In the genomic region with DNA sequence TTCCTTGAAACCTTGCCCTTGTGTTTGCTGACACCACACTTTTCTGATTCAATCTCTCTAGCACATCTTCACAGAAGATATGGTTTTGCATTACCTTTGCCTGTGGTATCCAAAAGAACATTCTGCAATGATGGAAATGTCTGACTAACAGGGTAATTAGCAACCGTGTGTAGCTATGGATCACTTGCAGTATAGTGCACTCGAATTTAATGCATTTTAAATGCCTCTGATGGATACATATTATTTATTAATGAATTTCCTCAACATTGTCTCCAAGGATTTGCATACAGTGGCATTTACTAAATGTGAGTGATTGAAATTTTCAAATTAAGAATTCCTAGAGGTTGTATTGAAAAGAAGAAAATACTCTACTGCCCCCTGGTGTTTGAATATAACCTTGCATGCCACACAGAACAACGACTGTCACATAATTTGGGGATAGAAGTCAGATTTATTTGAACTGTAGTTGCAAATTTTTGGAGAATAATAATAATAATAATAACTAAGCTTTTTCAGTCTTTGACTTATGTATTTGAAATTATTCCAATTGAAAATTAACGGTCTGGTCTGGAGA, we compare ENCODE assay signal across 9 mouse cellular contexts. TPM values are rescaled to one million over a fixed set of nuclear protein-coding genes. Genes with fewer than 3 reads are reported as not detected.
DNase-seq lines count a peak whose midpoint lies in the region; ATAC-seq and TF ChIP-seq lines count a peak whose summit lies in the region.
"Had no signal": no experiment of that assay in that cellular context is flagged by ENCODE, and none has a peak within 500 bp of the region (broad histone marks: within the 10 kb centered on the region; RNA-seq: fewer than 3 reads in every experiment).

No protein-coding gene starts in this region.

- no peaks in the 10 kb centered on the region for H3K4me1 ChIP-seq in intestine, postnatal 0 days (replicated peaks; ENCODE audit: control insufficient read depth, insufficient read depth, low read length)
- no peaks in the 10 kb centered on the region for H3K4me1 ChIP-seq in intestine, embryonic 16.5 days (ENCODE audit: control insufficient read depth, insufficient read depth, low read length)
- H3K4me1 ChIP-seq in hindbrain, embryonic 14.5 days (replicated peaks; ENCODE audit: control insufficient read depth, insufficient read depth, low read length) = no peaks in the 10 kb centered on the region
- H3K4me1 ChIP-seq in kidney, embryonic 15.5 days = no peaks in the 10 kb centered on the region
- H3K4me1 ChIP-seq: lung, embryonic 15.5 days had no signal

- H3K9ac ChIP-seq in intestine, postnatal 0 days (ENCODE audit: low read depth, low read length) = no peak overlapping the region
- H3K9ac ChIP-seq in intestine, embryonic 16.5 days (ENCODE audit: low read depth, low read length) = no peak overlapping the region
- H3K9ac ChIP-seq in hindbrain, embryonic 14.5 days = no peak overlapping the region
- no peak overlapping the region for H3K9ac ChIP-seq in kidney, embryonic 15.5 days
- H3K9ac ChIP-seq: lung, embryonic 15.5 days had no signal

- DNase-seq in 416B (ENCODE audit: low read depth) (peak; percentile 24), adipocyte (ENCODE audit: low spot score) (peak; percentile 73)
- peak; percentile 85 for DNase-seq in hindbrain, embryonic 14.5 days (ENCODE audit: low spot score)

- no peak overlapping the region for H3K4me3 ChIP-seq in intestine, postnatal 0 days (ENCODE audit: low read depth, low read length)
- no peak overlapping the region for H3K4me3 ChIP-seq in intestine, embryonic 16.5 days (ENCODE audit: low read length)
- H3K4me3 ChIP-seq in hindbrain, embryonic 14.5 days (replicated peaks; ENCODE audit: low read length) = no peak overlapping the region
- H3K4me3 ChIP-seq in kidney, embryonic 15.5 days (replicated peaks) = no peak overlapping the region
- H3K4me3 ChIP-seq: lung, embryonic 15.5 days had no signal

- WGBS in intestine, postnatal 0 days = 41% methylated on average over 4 of the region's 4 CpGs
- WGBS in intestine, embryonic 16.5 days = 49% methylated on average over 4 of the region's 4 CpGs
- WGBS in hindbrain, embryonic 14.5 days = 40% methylated on average over 4 of the region's 4 CpGs
- WGBS in kidney, embryonic 15.5 days = 49% methylated on average over 4 of the region's 4 CpGs

- H3K36me3 ChIP-seq in intestine, postnatal 0 days (ENCODE audit: control insufficient read depth, insufficient read depth) = no peaks in the 10 kb centered on the region
- no peaks in the 10 kb centered on the region for H3K36me3 ChIP-seq in intestine, embryonic 16.5 days (ENCODE audit: control insufficient read depth, insufficient read depth, low read length)
- no peaks in the 10 kb centered on the region for H3K36me3 ChIP-seq in hindbrain, embryonic 14.5 days (replicated peaks; ENCODE audit: control insufficient read depth, insufficient read depth)
- no peaks in the 10 kb centered on the region for H3K36me3 ChIP-seq in kidney, embryonic 15.5 days
- H3K36me3 ChIP-seq: lung, embryonic 15.5 days had no signal

- ATAC-seq in intestine, postnatal 0 days = no peak
- ATAC-seq in intestine, embryonic 16.5 days = no peak
- 0 out of 2 replicates have a peak, but pooled peaks have one; percentile 43 for ATAC-seq in hindbrain, embryonic 14.5 days (ENCODE audit: low FRiP score)
- ATAC-seq in frontal cortex, adult (ENCODE audit: low TSS enrichment) = no peak
- ATAC-seq in megakaryocyte-erythroid progenitor cell, adult 5-6 weeks (replicated peaks; ENCODE audit: low FRiP score, low TSS enrichment, poor library complexity, severe bottlenecking) = no peak
- no peak for ATAC-seq in kidney, embryonic 15.5 days (replicated peaks; ENCODE audit: low FRiP score)

- TF ChIP-seq CTCF in intestine, postnatal 0 days (IDR thresholded peaks at IDR 0.05; ENCODE audit: low read depth) = peak; percentile 68

- no peaks in the 10 kb centered on the region for H3K27me3 ChIP-seq in intestine, postnatal 0 days (replicated peaks; ENCODE audit: control insufficient read depth, insufficient read depth, low read length)
- H3K27me3 ChIP-seq in intestine, embryonic 16.5 days (replicated peaks; ENCODE audit: control insufficient read depth, insufficient read depth, low read length) = no peaks in the 10 kb centered on the region
- H3K27me3 ChIP-seq in hindbrain, embryonic 14.5 days (ENCODE audit: control insufficient read depth, insufficient read depth, low read length) = no peaks in the 10 kb centered on the region
- no peaks in the 10 kb centered on the region for H3K27me3 ChIP-seq in kidney, embryonic 15.5 days
- H3K27me3 ChIP-seq: lung, embryonic 15.5 days had no signal

- H3K9me3 ChIP-seq in intestine, postnatal 0 days (ENCODE audit: control insufficient read depth) = no peaks in the 10 kb centered on the region
- H3K9me3 ChIP-seq in intestine, embryonic 16.5 days (ENCODE audit: control insufficient read depth, low read length) = no peaks in the 10 kb centered on the region
- H3K9me3 ChIP-seq in hindbrain, embryonic 14.5 days (ENCODE audit: control insufficient read depth, low read length) = no peaks in the 10 kb centered on the region
- no peaks in the 10 kb centered on the region for H3K9me3 ChIP-seq in kidney, embryonic 15.5 days (replicated peaks)
- H3K9me3 ChIP-seq: lung, embryonic 15.5 days had no signal

- no peak overlapping the region for H3K27ac ChIP-seq in intestine, postnatal 0 days (ENCODE audit: low read depth, low read length)
- H3K27ac ChIP-seq in intestine, embryonic 16.5 days (ENCODE audit: low read length) = no peak overlapping the region
- no peak overlapping the region for H3K27ac ChIP-seq in hindbrain, embryonic 14.5 days
- H3K27ac ChIP-seq in kidney, embryonic 15.5 days = no peak overlapping the region
- H3K27ac ChIP-seq: lung, embryonic 15.5 days had no signal

- no peak overlapping the region for H3K4me2 ChIP-seq in intestine, postnatal 0 days (replicated peaks; ENCODE audit: low read depth)
- no peak overlapping the region for H3K4me2 ChIP-seq in intestine, embryonic 16.5 days (ENCODE audit: low read depth, low read length)
- no peak overlapping the region for H3K4me2 ChIP-seq in hindbrain, embryonic 14.5 days (replicated peaks)
- no peak overlapping the region for H3K4me2 ChIP-seq in kidney, embryonic 15.5 days
- H3K4me2 ChIP-seq: lung, embryonic 15.5 days had no signal

RNA-seq across cellular contexts. Expression of a gene that starts 15.0 kb away (rescaled TPM):
- polyA plus RNA-seq in intestine, postnatal 0 days (2015; fragmentation: Nextera tagmentation; extraction: Ambion mirVana) = 0.48 and 0.55 TPM in 2 replicates
- polyA plus RNA-seq in intestine, embryonic 16.5 days (2015; fragmentation: Nextera tagmentation; extraction: Ambion mirVana) = 0.31 TPM in 2 replicates
- polyA plus RNA-seq in hindbrain, embryonic 14.5 days (2014; fragmentation: Nextera tagmentation; extraction: Ambion mirVana) = 0.33 and 0.55 TPM in 2 replicates
- not detected in 2 replicates for total RNA-seq in megakaryocyte-erythroid progenitor cell, adult 5-6 weeks (2014; fragmentation: Nextera tagmentation)
- not detected in 2 replicates for total RNA-seq in megakaryocyte-erythroid progenitor cell, adult 5-6 weeks (2017)
- polyA plus RNA-seq in kidney, embryonic 15.5 days (2015; fragmentation: Nextera tagmentation; extraction: Ambion mirVana) = 1.4 and 1.6 TPM in 2 replicates

Comparison
In these comparisons a context has a peak if more than half of its experiments do, and no peak if none do; other contexts are left out.
1. DNase-seq: peak in every context shown above with its lines; median percentile 85 in hindbrain, embryonic 14.5 days; 73 in adipocyte; 24 in 416B.